Mouse (Mus musculus): ENCODE results near the gene Pygo1.

The Pygo1 gene

GRCm38 (mm10) chr9:72925021-72925934, at the start of gene Pygo1:
Pygo1 (plus strand) TSS chr9:72925645.
- DNase-seq (ENCODE audit: low spot score) = no peak

- no peak for DNase-seq (ENCODE audit: low spot score)
Measured at GRCm38 (mm10) chr9:72875878-72876277, 49.6 kb upstream of the Pygo1 start.

GRCm38 (mm10) chr9:72877905-72878304, 47.5 kb upstream of the Pygo1 start:
- DNase-seq (ENCODE audit: low spot score) = no peak

GRCm38 (mm10) chr9:72878656-72879055, 46.8 kb upstream of the Pygo1 start:
- no peak for DNase-seq (ENCODE audit: low spot score)

GRCm38 (mm10) chr9:72879601-72880000, 45.8 kb upstream of the Pygo1 start:
- no peak for DNase-seq (ENCODE audit: low spot score)

GRCm38 (mm10) chr9:72880225-72880960, 45.1 kb upstream of the Pygo1 start:
- no peak for DNase-seq (ENCODE audit: low spot score)

GRCm38 (mm10) chr9:72881026-72881768, 44.2 kb upstream of the Pygo1 start:
- DNase-seq (ENCODE audit: low spot score) = no peak

- DNase-seq (ENCODE audit: low spot score) = peak; percentile 26
Measured at GRCm38 (mm10) chr9:72883940-72884339, 41.5 kb upstream of the Pygo1 start.

GRCm38 (mm10) chr9:72889777-72890176, 35.7 kb upstream of the Pygo1 start:
- DNase-seq (ENCODE audit: low spot score) = no peak

- DNase-seq (ENCODE audit: low spot score) = peak; percentile 74
Measured at GRCm38 (mm10) chr9:72890499-72891085, 34.9 kb upstream of the Pygo1 start.

- no peak for DNase-seq (ENCODE audit: low spot score)
Measured at GRCm38 (mm10) chr9:72892761-72893160, 32.7 kb upstream of the Pygo1 start.

GRCm38 (mm10) chr9:72894796-72895352, 30.6 kb upstream of the Pygo1 start:
- no peak for DNase-seq (ENCODE audit: low spot score)

- no peak for DNase-seq (ENCODE audit: low spot score)
Measured at GRCm38 (mm10) chr9:72902057-72902456, 23.4 kb upstream of the Pygo1 start.

- DNase-seq (ENCODE audit: low spot score) = no peak
Measured at GRCm38 (mm10) chr9:72902611-72903010, 22.8 kb upstream of the Pygo1 start.

- DNase-seq (ENCODE audit: low spot score) = no peak
Measured at GRCm38 (mm10) chr9:72906693-72907103, 18.7 kb upstream of the Pygo1 start.

- DNase-seq (ENCODE audit: low spot score) = no peak
Measured at GRCm38 (mm10) chr9:72911381-72911780, 14.1 kb upstream of the Pygo1 start.

- no peak for DNase-seq (ENCODE audit: low spot score)
Measured at GRCm38 (mm10) chr9:72913551-72913950, 11.9 kb upstream of the Pygo1 start.

- DNase-seq (ENCODE audit: low spot score) = no peak
Measured at GRCm38 (mm10) chr9:72915728-72916127, 9.7 kb upstream of the Pygo1 start.

- no peak for DNase-seq (ENCODE audit: low spot score)
Measured at GRCm38 (mm10) chr9:72923068-72923467, 2.4 kb upstream of the Pygo1 start.

GRCm38 (mm10) chr9:72925935-72926258, 452 bp downstream of the Pygo1 start:
- DNase-seq (ENCODE audit: low spot score) = no peak

- DNase-seq (ENCODE audit: low spot score) = no peak
Measured at GRCm38 (mm10) chr9:72931166-72931790, 5.8 kb downstream of the Pygo1 start.
